Mouse (Mus musculus): ENCODE results near the gene Tln2. TPM values are rescaled to one million over a fixed set of nuclear protein-coding genes. Genes with fewer than 3 reads are reported as not detected.

Gene Tln2
- total RNA-seq, 4 experiments from 2014 or later, result 70.6 to 93.7 (median 76.7) TPM

DNA sequence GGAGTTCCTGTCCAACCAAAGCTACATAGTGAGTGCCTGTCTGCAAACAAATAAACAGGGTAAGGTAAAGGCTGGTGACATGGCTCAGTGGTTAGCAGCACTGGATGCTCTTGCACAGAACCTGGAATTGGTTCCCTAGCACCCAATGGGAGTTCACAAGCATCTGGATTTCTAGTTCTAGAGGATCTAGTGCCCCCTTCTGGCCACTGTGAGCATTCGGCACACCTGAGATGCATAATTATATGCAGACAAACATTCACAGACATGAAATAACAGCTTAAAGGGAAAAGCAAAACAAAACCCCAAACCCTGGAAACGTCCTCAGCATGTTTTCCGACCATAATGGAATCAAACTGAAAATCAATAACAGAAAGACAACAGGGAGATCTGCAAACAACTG lies 191.4 kb downstream of the Tln2 start:
- no peak for DNase-seq (ENCODE audit: low spot score in 2 of 2)

DNA sequence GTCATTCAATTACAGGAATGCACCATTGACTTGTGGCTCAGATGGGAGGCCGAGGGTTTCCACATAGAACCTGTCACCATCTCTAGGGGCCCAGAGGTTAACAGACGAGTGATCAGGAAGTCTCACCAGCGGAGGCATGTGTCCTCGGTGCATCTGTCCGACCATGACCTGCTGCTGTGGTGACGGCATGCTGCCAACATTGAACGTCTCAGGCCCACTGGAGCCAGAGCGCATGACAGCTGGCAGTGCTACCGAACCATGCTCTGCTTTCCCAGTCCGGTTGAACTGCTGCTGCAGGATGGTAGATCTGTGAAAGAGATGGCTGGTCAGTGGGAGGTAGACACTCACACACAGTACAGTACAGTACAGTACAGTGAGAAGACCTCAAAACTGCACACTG lies 197.0 kb downstream of the Tln2 start:
- no peak for DNase-seq (ENCODE audit: low spot score in 2 of 2)

DNA sequence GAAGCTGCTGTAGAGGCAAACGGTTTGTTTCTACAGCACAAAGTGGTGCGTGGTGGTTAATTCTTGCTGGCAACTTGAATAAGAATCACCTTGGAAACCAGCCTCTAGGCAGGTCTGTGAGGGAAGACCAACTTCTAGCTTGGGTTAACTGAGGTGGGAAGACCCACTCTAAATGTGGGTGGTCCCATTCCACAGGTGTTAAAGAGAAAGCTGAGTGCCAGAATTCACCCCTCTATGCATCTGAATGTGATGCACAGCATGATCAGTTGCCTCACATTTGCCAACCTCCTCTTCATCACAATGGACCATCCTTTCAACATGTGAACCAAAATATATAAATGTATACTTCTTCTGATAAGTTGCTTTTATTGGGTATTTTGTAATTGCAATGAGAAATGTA lies 197.4 kb downstream of the Tln2 start:
- DNase-seq (ENCODE audit: low spot score in 2 of 2), result no peak

- DNase-seq (ENCODE audit: low spot score in 2 of 2), result no peak
Measured at GRCm38 (mm10) chr9:67361511-67361910, 198.0 kb downstream of the Tln2 start.

DNA sequence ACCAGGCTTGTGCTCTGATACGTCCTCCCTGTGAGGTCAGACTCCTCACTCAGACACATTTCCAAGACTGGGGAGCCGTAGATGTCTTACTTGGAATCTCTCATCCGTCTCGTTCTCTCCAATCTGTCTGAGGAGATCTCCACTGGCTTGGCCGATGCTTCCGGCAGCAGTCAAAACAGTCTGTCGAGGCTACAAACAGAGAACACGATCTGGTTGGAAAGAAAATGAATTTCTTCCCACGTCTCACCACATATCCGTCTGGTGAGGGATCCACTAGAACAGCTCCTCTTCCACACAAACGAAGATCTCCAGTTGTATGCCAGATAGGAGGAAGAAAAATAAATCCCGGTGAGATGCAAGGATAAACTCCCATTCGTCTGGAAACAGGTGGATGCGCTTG lies 205.1 kb downstream of the Tln2 start:
- no peak for DNase-seq (ENCODE audit: low spot score in 2 of 2)

GRCm38 (mm10) chr9:67353365-67353764 lies 206.1 kb downstream of the Tln2 start:
- DNase-seq (ENCODE audit: low spot score in 2 of 2), result no peak

- no peak for DNase-seq (ENCODE audit: low spot score in 2 of 2)
Measured at GRCm38 (mm10) chr9:67348983-67349382, 210.5 kb downstream of the Tln2 start.

DNA sequence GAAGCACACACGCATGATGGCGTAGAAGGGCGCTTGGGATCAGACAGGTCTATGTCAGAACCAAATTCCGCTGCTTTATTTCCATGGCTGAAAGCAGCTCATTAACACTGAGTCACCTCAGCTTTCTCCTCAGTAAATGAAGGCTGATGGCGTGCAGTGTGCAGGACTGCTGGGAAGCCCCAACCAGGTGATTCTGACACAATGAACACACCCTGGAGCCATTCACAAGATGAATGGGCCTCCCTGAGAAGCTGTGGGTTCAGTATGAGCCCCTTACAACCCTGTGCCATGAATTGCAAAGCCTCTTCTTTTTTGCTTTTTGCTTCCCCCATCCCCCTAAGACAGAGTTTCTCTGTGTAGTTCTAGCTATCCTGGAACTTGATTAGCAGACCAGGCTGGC lies 212.3 kb downstream of the Tln2 start:
- no peak for DNase-seq (ENCODE audit: low spot score in 2 of 2)

GRCm38 (mm10) chr9:67331281-67331680 lies 228.2 kb downstream of the Tln2 start:
- DNase-seq (ENCODE audit: low spot score in 2 of 2), result no peak

DNA sequence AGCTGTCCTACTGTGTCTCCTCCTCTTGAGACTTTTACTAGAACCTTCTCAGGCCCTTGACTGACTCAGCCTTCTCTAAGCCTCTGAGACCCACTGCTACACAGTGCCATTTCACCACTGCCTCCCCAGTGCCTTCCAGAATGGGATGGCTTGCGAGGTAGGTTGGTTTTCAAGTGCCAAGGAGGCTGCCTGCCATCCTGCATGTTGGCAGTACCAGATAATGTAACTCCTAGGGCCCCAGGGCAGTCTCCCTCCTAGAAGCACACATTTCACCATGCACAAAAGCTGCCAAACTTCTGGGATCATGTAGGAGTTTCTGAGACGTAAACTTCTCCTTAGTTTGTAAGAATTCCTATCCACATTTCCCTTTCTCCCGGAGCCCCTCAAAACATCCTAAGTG lies 231.1 kb downstream of the Tln2 start:
- no peak for DNase-seq (ENCODE audit: low spot score in 2 of 2)

DNA sequence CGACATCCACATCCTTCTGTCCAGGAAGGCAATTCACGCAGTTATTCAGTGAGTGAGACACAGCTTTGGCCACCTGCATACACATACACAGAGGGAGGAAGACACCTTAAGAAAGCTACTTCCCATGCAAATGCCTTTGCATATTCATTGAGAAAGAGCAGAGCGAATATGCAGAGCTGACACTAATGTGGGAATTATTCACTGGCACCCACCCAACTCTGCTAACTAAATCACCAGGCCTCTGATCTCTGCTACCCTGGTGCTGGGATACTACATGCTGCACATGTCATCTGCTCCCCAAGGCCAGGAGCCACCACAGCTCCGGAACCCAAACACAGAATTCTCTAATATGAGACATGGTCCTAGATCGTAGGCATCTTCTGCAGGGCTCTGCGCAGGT lies 237.6 kb downstream of the Tln2 start:
- DNase-seq (ENCODE audit: low spot score in 2 of 2), result no peak

- peak in 1 of 2 experiments; percentile 31 for DNase-seq (ENCODE audit: low spot score in 2 of 2)
Measured at GRCm38 (mm10) chr9:67315356-67315755, 244.1 kb downstream of the Tln2 start.

DNA sequence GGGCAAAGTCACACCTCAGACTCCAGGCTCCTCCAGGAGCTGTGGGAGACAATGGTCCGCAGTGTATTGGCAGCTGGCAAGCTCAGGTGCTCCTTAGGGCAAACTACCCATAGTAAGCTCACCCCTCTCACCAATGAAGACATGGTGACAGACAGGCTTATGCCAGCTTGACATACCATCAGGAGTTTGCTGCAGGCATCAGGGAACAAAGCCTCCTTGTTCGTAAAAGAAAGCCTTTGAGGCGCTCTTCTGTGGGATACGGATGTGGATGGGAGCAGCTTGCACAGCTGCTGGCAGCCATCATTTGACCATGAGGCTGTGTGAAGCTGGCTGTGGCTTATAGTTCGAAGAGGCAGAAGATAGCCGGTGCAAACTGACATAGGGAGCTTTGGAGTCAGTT lies 254.5 kb downstream of the Tln2 start:
- no peak for DNase-seq (ENCODE audit: low spot score in 2 of 2)

- no peak for DNase-seq (ENCODE audit: low spot score in 2 of 2)
Measured at GRCm38 (mm10) chr9:67303986-67304385, 255.5 kb downstream of the Tln2 start.

- no peak for DNase-seq (ENCODE audit: low spot score in 2 of 2)
Measured at GRCm38 (mm10) chr9:67303038-67303437, 256.5 kb downstream of the Tln2 start.

DNA sequence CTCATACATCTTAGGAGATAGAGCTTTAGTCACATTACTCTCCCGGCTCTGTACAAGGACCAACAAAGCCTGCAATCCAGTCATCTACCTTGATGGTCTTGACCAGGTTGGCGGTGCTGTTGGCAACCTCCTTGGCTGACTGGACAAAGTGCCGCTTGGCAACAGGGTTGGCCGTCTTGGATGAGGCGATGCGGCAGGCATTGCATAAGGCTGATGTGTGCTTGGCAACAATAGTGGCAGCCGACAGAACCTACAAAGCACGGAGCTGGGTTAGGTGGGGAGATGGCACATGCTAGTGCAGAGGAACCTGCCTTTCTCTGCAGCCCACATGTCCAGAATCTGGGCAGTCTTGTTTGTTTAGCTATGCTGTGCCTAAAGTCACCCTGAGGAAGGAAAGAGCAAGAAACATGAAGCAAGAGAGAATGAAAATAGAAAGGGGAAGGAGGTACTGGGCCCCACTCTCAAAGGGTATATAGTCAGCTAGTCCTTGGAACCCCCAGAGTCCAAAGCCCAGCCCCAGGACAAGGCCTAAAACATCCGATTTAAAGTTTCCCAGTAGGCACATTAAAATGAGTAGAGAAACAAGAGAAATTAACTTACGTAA lies 257.0 kb downstream of the Tln2 start:
- DNase-seq (ENCODE audit: low spot score in 2 of 2), result no peak

GRCm38 (mm10) chr9:67301571-67301970 lies 257.9 kb downstream of the Tln2 start:
- no peak for DNase-seq (ENCODE audit: low spot score in 2 of 2)

GRCm38 (mm10) chr9:67300769-67301168 lies 258.7 kb downstream of the Tln2 start:
- DNase-seq (ENCODE audit: low spot score in 2 of 2), result no peak

GRCm38 (mm10) chr9:67300346-67300745 lies 259.2 kb downstream of the Tln2 start:
- DNase-seq (ENCODE audit: low spot score in 2 of 2), result no peak

GRCm38 (mm10) chr9:67299164-67299563 lies 260.3 kb downstream of the Tln2 start:
- no peak for DNase-seq (ENCODE audit: low spot score in 2 of 2)

- no peak for DNase-seq (ENCODE audit: low spot score in 2 of 2)
Measured at GRCm38 (mm10) chr9:67297236-67297889, 262.1 kb downstream of the Tln2 start.

- DNase-seq (ENCODE audit: low spot score in 2 of 2), result no peak
Measured at GRCm38 (mm10) chr9:67287457-67287856, 272.0 kb downstream of the Tln2 start.

DNA sequence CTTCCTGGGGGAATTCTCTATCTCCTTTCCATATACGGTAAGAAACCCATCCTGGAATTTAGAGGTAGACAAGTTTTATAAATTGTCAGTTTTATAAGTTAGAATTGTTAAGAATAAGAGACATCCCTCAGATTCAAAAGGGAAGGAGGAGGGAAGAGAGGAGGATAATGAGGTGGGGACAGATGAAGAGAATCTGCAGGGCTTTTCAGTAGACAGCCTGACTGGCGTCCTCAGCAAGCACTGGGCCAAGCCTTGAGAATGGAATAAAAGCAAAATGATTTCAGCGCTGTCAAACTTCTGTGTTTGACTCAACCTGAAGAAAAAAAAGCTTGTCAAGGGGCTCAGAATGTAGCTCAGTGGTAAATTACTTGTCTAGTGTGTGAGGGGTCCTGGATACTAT lies 272.7 kb downstream of the Tln2 start:
- DNase-seq (ENCODE audit: low spot score in 2 of 2), result no peak

Measured in gastrocnemius, adult 8-10 months (tissue).